Mouse (Mus musculus): ENCODE results near the gene Txlnb. TPM values are rescaled to one million over a fixed set of nuclear protein-coding genes. Genes with fewer than 3 reads are reported as not detected.

Gene Txlnb
- 3.3 and 4.2 TPM in 2 replicates for polyA plus RNA-seq (2012; rRNA removed)

GRCm38 (mm10) chr10:17795767-17796631, at the start of gene Txlnb:
Gene Txlnb, plus strand, starts transcription at chr10:17796226.

Other genes starting within 250 kb of the Txlnb start
- gene Cited2, start 73.0 kb upstream of the Txlnb start, polyA plus RNA-seq (2012; rRNA removed), result 63.0 and 75.4 TPM in 2 replicates
- 14.6 and 18.4 TPM in 2 replicates for gene Heca, start 151.8 kb downstream of the Txlnb start, polyA plus RNA-seq (2012; rRNA removed)
- 140 and 211 TPM in 2 replicates for gene Abracl, start 227.1 kb downstream of the Txlnb start, polyA plus RNA-seq (2012; rRNA removed)

All from central nervous system, embryonic 11.5 days (tissue).